Mouse (Mus musculus): ENCODE measurements around the gene Rrm1.
"Not testable (repeated sequence)": the region's sequence is repeated elsewhere in the genome, so short reads cannot be mapped to it uniquely, and the experiment has no call there.

DNA sequence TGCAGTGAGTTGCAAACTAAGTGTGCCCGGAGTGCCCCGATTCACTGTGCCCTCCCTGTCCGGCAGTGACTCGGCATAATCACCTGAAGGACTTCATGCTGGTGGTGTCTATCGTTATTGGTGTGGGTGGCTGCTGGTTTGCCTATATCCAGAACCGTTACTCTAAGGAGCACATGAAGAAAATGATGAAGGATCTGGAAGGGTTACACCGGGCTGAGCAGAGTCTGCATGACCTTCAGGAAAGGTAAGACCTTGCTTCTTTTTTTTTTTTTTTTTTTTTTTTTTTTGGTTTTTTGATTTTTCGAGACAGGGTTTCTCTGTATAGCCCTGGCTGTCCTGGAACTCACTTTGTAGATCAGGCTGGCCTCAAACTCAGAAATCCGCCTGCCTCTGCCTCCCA, 26.2 kb upstream of the Rrm1 start:
- not testable (repeated sequence) for TF ChIP-seq POLR2A, CTCF (IDR thresholded peaks at IDR 0.05; ENCODE audit: insufficient read depth, low read depth, low read length)

All from olfactory bulb, adult 2 months (tissue).